Mouse (Mus musculus): ENCODE data around the gene Tars.

Tars gene

GRCm38 (mm10) chr15:11399356-11400067 lies at the start of gene Tars:
TSS of gene Tars (minus strand) at chr15:11399665.
- peak; percentile 96 to 98 for DNase-seq

GRCm38 (mm10) chr15:11437361-11437760 lies 37.9 kb upstream of the Tars start:
- DNase-seq = no peak

- DNase-seq = no peak
Measured at GRCm38 (mm10) chr15:11436709-11437280, 37.3 kb upstream of the Tars start.

- no peak for DNase-seq
Measured at GRCm38 (mm10) chr15:11426899-11427298, 27.4 kb upstream of the Tars start.

GRCm38 (mm10) chr15:11413484-11413883 lies 14.0 kb upstream of the Tars start:
- no peak for DNase-seq

GRCm38 (mm10) chr15:11412542-11412941 lies 13.1 kb upstream of the Tars start:
- DNase-seq = no peak

GRCm38 (mm10) chr15:11411846-11412245 lies 12.4 kb upstream of the Tars start:
- DNase-seq = no peak

GRCm38 (mm10) chr15:11408155-11408826 lies 8.8 kb upstream of the Tars start:
- DNase-seq = peak in 1 of 2 experiments; percentile 41

- peak; percentile 31 to 64 for DNase-seq
Measured at GRCm38 (mm10) chr15:11407381-11407780, 7.9 kb upstream of the Tars start.

- DNase-seq = no peak
Measured at GRCm38 (mm10) chr15:11406769-11407168, 7.3 kb upstream of the Tars start.

GRCm38 (mm10) chr15:11398676-11399350 lies 652 bp downstream of the Tars start:
- DNase-seq = peak in 1 of 2 experiments; percentile 17

- no peak for DNase-seq
Measured at GRCm38 (mm10) chr15:11396421-11396820, 3.0 kb downstream of the Tars start.

GRCm38 (mm10) chr15:11392903-11393302 lies 6.6 kb downstream of the Tars start:
- DNase-seq = no peak

- DNase-seq = no peak
Measured at GRCm38 (mm10) chr15:11383796-11384195, 15.7 kb downstream of the Tars start.

- DNase-seq = no peak
Measured at GRCm38 (mm10) chr15:11382585-11382984, 16.9 kb downstream of the Tars start.

GRCm38 (mm10) chr15:11380616-11381015 lies 18.8 kb downstream of the Tars start:
- DNase-seq = no peak

GRCm38 (mm10) chr15:11380087-11380530 lies 19.4 kb downstream of the Tars start:
- peak in 1 of 2 experiments; percentile 38 for DNase-seq

GRCm38 (mm10) chr15:11379431-11380086 lies 19.9 kb downstream of the Tars start:
- DNase-seq = no peak

GRCm38 (mm10) chr15:11370477-11371085 lies 28.9 kb downstream of the Tars start:
- no peak for DNase-seq

- DNase-seq = no peak
Measured at GRCm38 (mm10) chr15:11369572-11369971, 29.9 kb downstream of the Tars start.

- DNase-seq = no peak
Measured at GRCm38 (mm10) chr15:11364795-11365194, 34.7 kb downstream of the Tars start.

- no peak for DNase-seq
Measured at GRCm38 (mm10) chr15:11364112-11364511, 35.4 kb downstream of the Tars start.

All from cerebellum, postnatal 25 days (tissue).